Comparison of ENCODE assay signal across 8 mouse cellular contexts in genomic region chr11:55097463-55098188, GRCm38 (mm10). TPM values are rescaled to one million over a fixed set of nuclear protein-coding genes. Genes with fewer than 3 reads are reported as not detected.
A peak's percentile ranks its signal among the peaks of the same experiment; 100 is the strongest.
DNase-seq lines count a peak whose midpoint lies in the region; ATAC-seq and TF ChIP-seq lines count a peak whose summit lies in the region.

Gene Gm2a (plus strand): TSS chr11:55098115.

- DNase-seq in c-Kit-positive CD71-negative TER-119-negative erythroid progenitor cells, embryonic 14.5 days (ENCODE audit: low read depth), result peak; percentile 93
- DNase-seq in forebrain, embryonic 10.5 days (ENCODE audit: extremely low spot score, low spot score), result peak; percentile 99
- DNase-seq in kidney, postnatal 25 days, result peak; percentile 97 to 98
- peak; percentile 81 to 90 (median 84) for DNase-seq in liver, embryonic 14.5 days (ENCODE audit: low read depth in 3 of 3, low spot score in 3 of 3)
- peak; percentile 95 for DNase-seq in neural tube, embryonic 11.5 days (ENCODE audit: low spot score)
- DNase-seq in stomach, postnatal 0 days (ENCODE audit: low spot score), result peak; percentile 99

- 2% methylated on average over 45 of the region's 45 CpGs for WGBS in forebrain, embryonic 10.5 days
- WGBS in heart, embryonic 15.5 days, result under 1% methylated on average over 45 of the region's 45 CpGs
- under 1% methylated on average over 45 of the region's 45 CpGs for WGBS in liver, embryonic 14.5 days (ENCODE audit: insufficient replicate concordance)
- 3% methylated on average over 39 of the region's 45 CpGs for WGBS in neural tube, embryonic 11.5 days
- 2% methylated on average over 43 of the region's 45 CpGs for WGBS in stomach, postnatal 0 days

- TF ChIP-seq EP300 in liver, embryonic 14.5 days (IDR thresholded peaks at IDR 0.05; ENCODE audit: low read depth), result no peak
- no peak for TF ChIP-seq EP300 in stomach, postnatal 0 days (optimal IDR thresholded peaks at IDR 0.05)

- peaks cover 22% of the 10 kb centered on the region for H3K4me1 ChIP-seq in forebrain, embryonic 10.5 days
- peaks cover 18% of the 10 kb centered on the region for H3K4me1 ChIP-seq in heart, embryonic 15.5 days (replicated peaks)
- H3K4me1 ChIP-seq in liver, embryonic 14.5 days (replicated peaks; ENCODE audit: control insufficient read depth in 2 of 2, insufficient read depth in 2 of 2, low read length in 1 of 2), result peaks cover 3 to 7% of the 10 kb centered on the region in 2 experiments
- H3K4me1 ChIP-seq in neural tube, embryonic 11.5 days (ENCODE audit: control insufficient read depth, insufficient read depth, low read length), result 0 out of 2 replicates have a peak, but pooled peaks cover 4% of the 10 kb centered on the region
- H3K4me1 ChIP-seq in stomach, postnatal 0 days (replicated peaks; ENCODE audit: control insufficient read depth, insufficient read depth), result no peaks in the 10 kb centered on the region

- no peaks in the 10 kb centered on the region for H3K9me3 ChIP-seq in forebrain, embryonic 10.5 days
- no peaks in the 10 kb centered on the region for H3K9me3 ChIP-seq in heart, embryonic 15.5 days (replicated peaks)
- H3K9me3 ChIP-seq in liver, embryonic 14.5 days (ENCODE audit: control insufficient read depth, low read length), result no peaks in the 10 kb centered on the region
- no peaks in the 10 kb centered on the region for H3K9me3 ChIP-seq in neural tube, embryonic 11.5 days (ENCODE audit: control insufficient read depth, low read length)
- H3K9me3 ChIP-seq in stomach, postnatal 0 days (ENCODE audit: control insufficient read depth, low read length), result no peaks in the 10 kb centered on the region

- peak within 1 kb of the TSS; percentile 92 for H3K4me2 ChIP-seq in heart, embryonic 15.5 days
- H3K4me2 ChIP-seq in liver, embryonic 14.5 days (ENCODE audit: low read depth), result peak within 1 kb of the TSS; percentile 56
- peak within 1 kb of the TSS; percentile 74 for H3K4me2 ChIP-seq in neural tube, embryonic 11.5 days (ENCODE audit: low read depth)
- H3K4me2 ChIP-seq in stomach, postnatal 0 days (replicated peaks; ENCODE audit: low read depth), result peak within 1 kb of the TSS; percentile 74

- peak within 1 kb of the TSS; percentile 64 for H3K4me3 ChIP-seq in forebrain, embryonic 10.5 days
- peak within 1 kb of the TSS; percentile 65 for H3K4me3 ChIP-seq in heart, embryonic 15.5 days
- H3K4me3 ChIP-seq in liver, embryonic 14.5 days (ENCODE audit: insufficient read depth in 1 of 2, low read depth in 2 of 2, low read length in 2 of 2), result peak within 1 kb of the TSS; percentile 42 to 59
- H3K4me3 ChIP-seq in neural tube, embryonic 11.5 days (ENCODE audit: low read depth, low read length), result peak within 1 kb of the TSS; percentile 46
- peak within 1 kb of the TSS; percentile 57 for H3K4me3 ChIP-seq in stomach, postnatal 0 days (ENCODE audit: low read depth, low read length)

- no peak for TF ChIP-seq CTCF in liver, embryonic 14.5 days (IDR thresholded peaks at IDR 0.05; ENCODE audit: low read depth)
- TF ChIP-seq CTCF in stomach, postnatal 0 days (IDR thresholded peaks at IDR 0.05; ENCODE audit: low read depth), result peak; percentile 2; the same call in 1 of the 2 replicates

- peaks cover 12% of the 10 kb centered on the region for H3K27me3 ChIP-seq in forebrain, embryonic 10.5 days (ENCODE audit: poor library complexity, severe bottlenecking)
- no peaks in the 10 kb centered on the region for H3K27me3 ChIP-seq in heart, embryonic 15.5 days
- no peaks in the 10 kb centered on the region for H3K27me3 ChIP-seq in liver, embryonic 14.5 days (ENCODE audit: control insufficient read depth, insufficient read depth, low read length)
- no peaks in the 10 kb centered on the region for H3K27me3 ChIP-seq in neural tube, embryonic 11.5 days (ENCODE audit: control insufficient read depth, insufficient read depth, low read length)
- H3K27me3 ChIP-seq in stomach, postnatal 0 days (ENCODE audit: control insufficient read depth, insufficient read depth, low read length), result no peaks in the 10 kb centered on the region

- H3K36me3 ChIP-seq in forebrain, embryonic 10.5 days (replicated peaks), result no peaks in the 10 kb centered on the region
- H3K36me3 ChIP-seq in heart, embryonic 15.5 days, result no peaks in the 10 kb centered on the region
- no peaks in the 10 kb centered on the region for H3K36me3 ChIP-seq in liver, embryonic 14.5 days (replicated peaks; ENCODE audit: control insufficient read depth, insufficient read depth, low read depth)
- H3K36me3 ChIP-seq in neural tube, embryonic 11.5 days (ENCODE audit: control insufficient read depth, insufficient read depth, low read length), result no peaks in the 10 kb centered on the region
- H3K36me3 ChIP-seq in stomach, postnatal 0 days (ENCODE audit: control insufficient read depth, insufficient read depth, low read length), result no peaks in the 10 kb centered on the region

- ATAC-seq in CD4-positive, CD25-positive, alpha-beta regulatory T cell, adult 4 months, result peak; percentile 95
- ATAC-seq in heart, embryonic 15.5 days (replicated peaks; ENCODE audit: insufficient number of reproducible peaks, insufficient read depth, low FRiP score, low read depth), result peak; percentile 97
- peak; percentile 93 for ATAC-seq in liver, embryonic 14.5 days (ENCODE audit: insufficient read depth)
- peak; percentile 96 for ATAC-seq in neural tube, embryonic 11.5 days (ENCODE audit: insufficient read depth, low FRiP score, low TSS enrichment)
- ATAC-seq in stomach, postnatal 0 days (ENCODE audit: low FRiP score, low TSS enrichment), result peak; percentile 99

- H3K27ac ChIP-seq in forebrain, embryonic 10.5 days, result peak within 1 kb of the TSS; percentile 78
- H3K27ac ChIP-seq in heart, embryonic 15.5 days, result peak within 1 kb of the TSS; percentile 87
- no peak within 1 kb of the TSS; the same call in 1 of the 2 replicates for H3K27ac ChIP-seq in liver, embryonic 14.5 days
- H3K27ac ChIP-seq in neural tube, embryonic 11.5 days (ENCODE audit: low read depth, low read length), result no peak within 1 kb of the TSS
- peak within 1 kb of the TSS; percentile 86 for H3K27ac ChIP-seq in stomach, postnatal 0 days (replicated peaks)

- H3K9ac ChIP-seq in heart, embryonic 15.5 days, result peak within 1 kb of the TSS; percentile 72
- no peak within 1 kb of the TSS for H3K9ac ChIP-seq in liver, embryonic 14.5 days (replicated peaks)
- peak within 1 kb of the TSS; percentile 61 for H3K9ac ChIP-seq in neural tube, embryonic 11.5 days (ENCODE audit: low read length)
- peak within 1 kb of the TSS; percentile 69 for H3K9ac ChIP-seq in stomach, postnatal 0 days (ENCODE audit: low read length)

RNA-seq across cellular contexts. Expression of gene Gm2a, which starts in this region (rescaled TPM):
- 100 to 1,000 TPM; 162 to 185 TPM for polyA plus RNA-seq in CD4-positive, CD25-positive, alpha-beta regulatory T cell, adult 4 months (2017; shearing (Covaris generic))
- polyA plus RNA-seq in forebrain, embryonic 10.5 days (2016; fragmentation: Nextera tagmentation; extraction: Ambion mirVana), result 7.2 and 7.8 TPM in 2 replicates
- 33.6 and 40.7 TPM in 2 replicates for polyA plus RNA-seq in heart, embryonic 15.5 days (2015; fragmentation: Nextera tagmentation; extraction: Ambion mirVana)
- 5.1 and 5.5 TPM in 2 replicates for polyA plus RNA-seq in liver, embryonic 14.5 days (2012; rRNA removed)
- polyA plus RNA-seq in liver, embryonic 14.5 days (2014; fragmentation: Nextera tagmentation; extraction: Ambion mirVana), result 14.2 and 14.9 TPM in 2 replicates
- polyA plus RNA-seq in neural tube, embryonic 11.5 days (2014; fragmentation: Nextera tagmentation; extraction: Ambion mirVana), result 13.6 and 13.8 TPM in 2 replicates
- 84.3 and 89.3 TPM in 2 replicates for polyA plus RNA-seq in stomach, postnatal 0 days (2015; fragmentation: Nextera tagmentation; extraction: Ambion mirVana)

Comparison
In these comparisons a context has a peak if more than half of its experiments do, and no peak if none do; other contexts are left out.
1. H3K27ac ChIP-seq: peak in forebrain, embryonic 10.5 days (single experiment), heart, embryonic 15.5 days (single experiment) and stomach, postnatal 0 days (single experiment); none in liver, embryonic 14.5 days (single experiment) and neural tube, embryonic 11.5 days (single experiment).
2. Peak in every context shown above with its lines, with median percentiles within 50 percentile points of each other: ATAC-seq, DNase-seq, H3K4me3 ChIP-seq and H3K4me2 ChIP-seq.